10 mouse cellular contexts compared by ENCODE assay signal in the genomic region with DNA sequence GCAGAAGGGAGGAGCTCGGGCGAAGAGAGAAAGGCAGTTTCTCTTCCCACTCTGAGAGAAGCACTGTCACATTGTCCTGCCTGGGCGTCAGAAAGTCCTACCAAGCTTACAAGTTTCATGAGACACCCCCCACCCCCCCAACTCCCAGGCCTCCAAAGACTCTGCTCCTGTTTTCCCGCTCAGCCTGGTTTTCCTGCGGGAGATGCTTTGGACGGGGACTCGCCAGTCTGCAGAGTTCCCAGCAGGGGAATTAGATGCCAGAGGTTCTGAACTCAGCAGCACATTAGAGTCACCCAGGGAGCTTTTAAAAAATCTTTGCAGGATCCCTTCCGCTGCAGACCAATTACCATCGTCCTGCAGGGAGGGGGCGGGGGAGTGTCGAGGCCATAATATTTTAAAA.
A peak's percentile ranks its signal among the peaks of the same experiment; 100 is the strongest.
DNase-seq lines count a peak whose midpoint lies in the region; ATAC-seq and TF ChIP-seq lines count a peak whose summit lies in the region.
"Had no signal": no experiment of that assay in that cellular context is flagged by ENCODE, and none has a peak within 500 bp of the region (broad histone marks: within the 10 kb centered on the region; RNA-seq: fewer than 3 reads in every experiment).

No protein-coding gene starts in this region.

- WGBS in heart, embryonic 15.5 days = 9% methylated on average over 11 of the region's 11 CpGs
- WGBS in liver, embryonic 16.5 days (ENCODE audit: insufficient replicate concordance) = 12% methylated on average over 9 of the region's 11 CpGs

- peak overlapping the region; percentile 56 for H3K4me2 ChIP-seq in heart, embryonic 15.5 days
- H3K4me2 ChIP-seq in liver, embryonic 16.5 days (ENCODE audit: low read depth, low read length) = 0 out of 2 replicates have a peak overlapping the region, but pooled peaks have one; percentile 18

- no peak for ATAC-seq in heart, embryonic 15.5 days (replicated peaks; ENCODE audit: insufficient number of reproducible peaks, insufficient read depth, low FRiP score, low read depth)
- ATAC-seq in granulocyte monocyte progenitor cell, adult 5-6 weeks (replicated peaks; ENCODE audit: poor library complexity, severe bottlenecking) = 0 out of 2 replicates have a peak, but pooled peaks have one; percentile 28
- ATAC-seq in liver, embryonic 16.5 days (ENCODE audit: low read depth) = no peak
- ATAC-seq: CD4-positive, CD25-positive, alpha-beta regulatory T cell, adult 4 months had no signal

- peak overlapping the region; percentile 37 for H3K4me3 ChIP-seq in heart, embryonic 15.5 days
- no peak overlapping the region for H3K4me3 ChIP-seq in liver, embryonic 16.5 days (ENCODE audit: low read depth, low read length)

- H3K9ac ChIP-seq in heart, embryonic 15.5 days = 0 out of 2 replicates have a peak overlapping the region, but pooled peaks have one; percentile 33
- H3K9ac ChIP-seq in liver, embryonic 16.5 days (ENCODE audit: low read depth, low read length) = no peak overlapping the region

- H3K27me3 ChIP-seq in heart, embryonic 15.5 days = 0 out of 2 replicates have a peak, but pooled peaks cover 2% of the 10 kb centered on the region
- no peaks in the 10 kb centered on the region for H3K27me3 ChIP-seq in liver, embryonic 16.5 days (ENCODE audit: control insufficient read depth, insufficient read depth, low read depth, low read length)

- no peaks in the 10 kb centered on the region for H3K36me3 ChIP-seq in heart, embryonic 15.5 days
- H3K36me3 ChIP-seq in liver, embryonic 16.5 days (ENCODE audit: control insufficient read depth, insufficient read depth) = no peaks in the 10 kb centered on the region

- no peaks in the 10 kb centered on the region for H3K9me3 ChIP-seq in heart, embryonic 15.5 days (replicated peaks)
- no peaks in the 10 kb centered on the region for H3K9me3 ChIP-seq in liver, embryonic 16.5 days (replicated peaks; ENCODE audit: control insufficient read depth, low read length)

- no peak overlapping the region for H3K27ac ChIP-seq in heart, embryonic 15.5 days
- no peak overlapping the region for H3K27ac ChIP-seq in liver, embryonic 16.5 days (ENCODE audit: low read length)

- no peak for TF ChIP-seq CTCF in brain, embryonic 14.5 days (IDR thresholded peaks at IDR 0.05; ENCODE audit: borderline replicate concordance, extremely low read depth, insufficient read depth, insufficient read length)

- no peak for DNase-seq in heart, adult 9 months (ENCODE audit: low spot score in 2 of 2)
- peak; percentile 19 for DNase-seq in brain, embryonic 14.5 days (ENCODE audit: low read depth)
- DNase-seq in thymus, postnatal 36 days = no peak
- no peak for DNase-seq in spleen, adult 18-20 months
- no peak for DNase-seq in spleen, postnatal 4 days (ENCODE audit: low spot score in 2 of 2)
- DNase-seq: adrenal gland, postnatal 10 days had no signal

- no peak for TF ChIP-seq POLR2A in brain, embryonic 14.5 days (IDR thresholded peaks at IDR 0.05; ENCODE audit: borderline replicate concordance, extremely low read depth, insufficient read depth, insufficient read length, poor library complexity, severe bottlenecking)

- H3K4me1 ChIP-seq in heart, embryonic 15.5 days (replicated peaks) = peaks cover 4% of the 10 kb centered on the region; the same call in 1 of the 2 replicates
- no peaks in the 10 kb centered on the region for H3K4me1 ChIP-seq in liver, embryonic 16.5 days (ENCODE audit: control insufficient read depth, low read depth, low read length)
